Mouse (Mus musculus) midbrain, embryonic 10.5 days (tissue): ENCODE data around the gene Pde4d. TPM values are rescaled to one million over a fixed set of nuclear protein-coding genes. Genes with fewer than 3 reads are reported as not detected.

Experiments
- DNase-seq: peaks from one replicate; pipeline ENCODE4 v3.0.0-alpha.2; 2017; ENCODE audit warnings: low spot score
- H3K27ac ChIP-seq: fragments of 300-500 bp; sonication (generic); replicated peaks from 2 replicates; pipeline ENCODE4 v1.5.1; 2016; ENCODE audit warnings: mild to moderate bottlenecking
- H3K27me3 ChIP-seq: fragments of 300-500 bp; sonication (generic); 2 replicates; pipeline ENCODE4 v1.6.1; 2016; ENCODE audit warnings: low read depth, mild to moderate bottlenecking; ENCODE audit not compliant: poor library complexity, severe bottlenecking
- H3K36me3 ChIP-seq: fragments of 300-500 bp; sonication (generic); 2 replicates; pipeline ENCODE4 v1.6.1; 2016; ENCODE audit warnings: mild to moderate bottlenecking, moderate library complexity
- H3K4me1 ChIP-seq: fragments of 300-500 bp; sonication (generic); 2 replicates; pipeline ENCODE4 v1.6.1; 2016
- H3K4me3 ChIP-seq: fragments of 300-500 bp; sonication (generic); 2 replicates; pipeline ENCODE4 v1.5.1; 2016; ENCODE audit warnings: mild to moderate bottlenecking, moderate library complexity
- H3K9me3 ChIP-seq: fragments of 300-500 bp; sonication (generic); replicated peaks from 2 replicates; pipeline ENCODE4 v1.6.1; 2016; ENCODE audit warnings: mild to moderate bottlenecking
- WGBS: fragments of 180-500 bp; shearing (Covaris S2); methylation state at CpG from one replicate; pipeline ENCODE4 v1.1.7; 2016; 5-methylcytosine and 5-hydroxymethylcytosine counted together
- polyA plus RNA-seq: library from polyadenylated mRNA; unstranded; fragments of >200 nt; fragmentation: Nextera tagmentation; extraction: Ambion mirVana; gene quantifications from 2 replicates; pipeline ENCODE4 v1.2.1, GENCODE M21; 2016

Pde4d gene
- polyA plus RNA-seq, 1 experiment from 2014 or later = 10.8 TPM

GRCm38 (mm10) chr13:109168556-109169334 is 719.0 kb downstream of the Pde4d start:
- Histone ChIP-seq H3K4me3 (no peak overlapping the region), H3K4me1 (peaks cover 10% of the 10 kb centered on the region), H3K9me3 (no peaks in the 10 kb centered on the region), H3K27ac (no peak overlapping the region; the same call in 1 of the 2 replicates), H3K27me3 (no peaks in the 10 kb centered on the region), H3K36me3 (no peaks in the 10 kb centered on the region)
- 73% methylated on average over 9 of the region's 9 CpGs for WGBS
- no peak for DNase-seq

- 84% methylated on average over 2 of the region's 2 CpGs for WGBS
- H3K27ac ChIP-seq = peak overlapping the region; percentile 52
These were observed 719.5 kb downstream of the Pde4d start for GRCm38 (mm10) chr13:109169335-109169606.

GRCm38 (mm10) chr13:109171688-109172087 is 721.9 kb downstream of the Pde4d start:
- Histone ChIP-seq H3K4me3 (no peak overlapping the region), H3K9me3 (no peaks in the 10 kb centered on the region), H3K27ac (no peak overlapping the region), H3K4me1 (peaks cover 10% of the 10 kb centered on the region), H3K36me3 (no peaks in the 10 kb centered on the region), H3K27me3 (no peaks in the 10 kb centered on the region)
- WGBS = 92% methylated on average over 7 of the region's 7 CpGs
- DNase-seq = no peak

More at GRCm38 (mm10) chr13:109169335-109169606, 719.5 kb downstream of the Pde4d start:
- DNase-seq = no peak
- Histone ChIP-seq H3K36me3 (no peaks in the 10 kb centered on the region), H3K27me3 (no peaks in the 10 kb centered on the region), H3K4me3 (no peak overlapping the region), H3K9me3 (no peaks in the 10 kb centered on the region), H3K4me1 (peaks cover 10% of the 10 kb centered on the region)

GRCm38 (mm10) chr13:109175281-109175680 is 725.5 kb downstream of the Pde4d start:
- Histone ChIP-seq H3K27me3 (no peaks in the 10 kb centered on the region), H3K4me1 (no peaks in the 10 kb centered on the region), H3K36me3 (no peaks in the 10 kb centered on the region), H3K27ac (no peak overlapping the region), H3K9me3 (no peaks in the 10 kb centered on the region), H3K4me3 (no peak overlapping the region)
- 85% methylated on average over 6 of the region's 6 CpGs for WGBS
- DNase-seq = no peak

GRCm38 (mm10) chr13:109175852-109176621 is 726.3 kb downstream of the Pde4d start:
- Histone ChIP-seq H3K4me3 (no peak overlapping the region), H3K9me3 (no peaks in the 10 kb centered on the region), H3K27ac (no peak overlapping the region), H3K36me3 (no peaks in the 10 kb centered on the region), H3K4me1 (no peaks in the 10 kb centered on the region), H3K27me3 (no peaks in the 10 kb centered on the region)
- 84% methylated on average over 11 of the region's 11 CpGs for WGBS
- no peak for DNase-seq

- H3K36me3 ChIP-seq = no peaks in the 10 kb centered on the region
- no peaks in the 10 kb centered on the region for H3K27me3 ChIP-seq
- no peaks in the 10 kb centered on the region for H3K9me3 ChIP-seq
- no peak overlapping the region for H3K4me3 ChIP-seq
- WGBS = 90% methylated on average over 6 of the region's 6 CpGs
- no peak for DNase-seq
- no peaks in the 10 kb centered on the region for H3K4me1 ChIP-seq
- H3K27ac ChIP-seq = no peak overlapping the region
These were observed 731.6 kb downstream of the Pde4d start for GRCm38 (mm10) chr13:109181363-109181762.

- Histone ChIP-seq H3K36me3 (no peaks in the 10 kb centered on the region), H3K9me3 (no peaks in the 10 kb centered on the region), H3K27me3 (no peaks in the 10 kb centered on the region), H3K27ac (no peak overlapping the region), H3K4me3 (no peak overlapping the region), H3K4me1 (no peaks in the 10 kb centered on the region)
- 88% methylated on average over 4 of the region's 4 CpGs for WGBS
- no peak for DNase-seq
These were observed 740.9 kb downstream of the Pde4d start for GRCm38 (mm10) chr13:109190652-109191051.

- no peak for DNase-seq
- Histone ChIP-seq H3K4me1 (no peaks in the 10 kb centered on the region), H3K27me3 (no peaks in the 10 kb centered on the region), H3K9me3 (no peaks in the 10 kb centered on the region), H3K36me3 (no peaks in the 10 kb centered on the region), H3K27ac (no peak overlapping the region), H3K4me3 (no peak overlapping the region)
- 86% methylated on average over 4 of the region's 4 CpGs for WGBS
These were observed 741.4 kb downstream of the Pde4d start for GRCm38 (mm10) chr13:109191176-109191575.

GRCm38 (mm10) chr13:109205541-109205940 is 755.8 kb downstream of the Pde4d start:
- no peaks in the 10 kb centered on the region for H3K9me3 ChIP-seq
- WGBS = 50% methylated on average over 9 of the region's 9 CpGs
- H3K36me3 ChIP-seq = no peaks in the 10 kb centered on the region
- H3K27ac ChIP-seq = no peak overlapping the region
- H3K4me1 ChIP-seq = 0 out of 2 replicates have a peak, but pooled peaks cover 4% of the 10 kb centered on the region
- no peaks in the 10 kb centered on the region for H3K27me3 ChIP-seq
- DNase-seq = no peak
- H3K4me3 ChIP-seq = no peak overlapping the region

- Histone ChIP-seq H3K4me1 (peaks cover 4% of the 10 kb centered on the region; the same call in 1 of the 2 replicates), H3K27ac (no peak overlapping the region), H3K27me3 (peaks cover 6% of the 10 kb centered on the region; the same call in 1 of the 2 replicates), H3K36me3 (no peaks in the 10 kb centered on the region), H3K9me3 (no peaks in the 10 kb centered on the region), H3K4me3 (no peak overlapping the region)
- DNase-seq = no peak
- 93% methylated on average over 16 of the region's 16 CpGs for WGBS
These were observed 758.9 kb downstream of the Pde4d start for GRCm38 (mm10) chr13:109208607-109209006.

- peaks cover 4% of the 10 kb centered on the region; the same call in 1 of the 2 replicates for H3K4me1 ChIP-seq
- H3K9me3 ChIP-seq = no peaks in the 10 kb centered on the region
- H3K36me3 ChIP-seq = no peaks in the 10 kb centered on the region
- H3K4me3 ChIP-seq = no peak overlapping the region
- no peak overlapping the region for H3K27ac ChIP-seq
- WGBS = 78% methylated on average over 6 of the region's 6 CpGs
- no peak for DNase-seq
- peaks cover 6% of the 10 kb centered on the region; the same call in 1 of the 2 replicates for H3K27me3 ChIP-seq
These were observed 759.7 kb downstream of the Pde4d start for GRCm38 (mm10) chr13:109209413-109209812.

GRCm38 (mm10) chr13:109210403-109210802 is 760.7 kb downstream of the Pde4d start:
- peaks cover 1% of the 10 kb centered on the region; the same call in 1 of the 2 replicates for H3K4me1 ChIP-seq
- no peak overlapping the region for H3K4me3 ChIP-seq
- no peaks in the 10 kb centered on the region for H3K36me3 ChIP-seq
- no peak overlapping the region for H3K27ac ChIP-seq
- H3K27me3 ChIP-seq = peaks cover 6% of the 10 kb centered on the region; the same call in 1 of the 2 replicates
- no peaks in the 10 kb centered on the region for H3K9me3 ChIP-seq
- DNase-seq = peak; percentile 68
- WGBS = 8% methylated on average over 4 of the region's 4 CpGs

GRCm38 (mm10) chr13:109211471-109211870 is 761.7 kb downstream of the Pde4d start:
- Histone ChIP-seq H3K4me3 (no peak overlapping the region), H3K36me3 (no peaks in the 10 kb centered on the region), H3K9me3 (no peaks in the 10 kb centered on the region), H3K4me1 (no peaks in the 10 kb centered on the region; the same call in 1 of the 2 replicates), H3K27me3 (peaks cover 6% of the 10 kb centered on the region; the same call in 1 of the 2 replicates), H3K27ac (no peak overlapping the region)
- no peak for DNase-seq
- WGBS = 71% methylated on average over 8 of the region's 8 CpGs
